Mouse (Mus musculus): Measurements from ENCODE around the gene Pik3ap1.

GRCm38 (mm10) chr19:41366192-41366853, 18.6 kb downstream of the Pik3ap1 start:
- TF ChIP-seq POLR2AphosphoS5 (IDR thresholded peaks at IDR 0.05; ENCODE audit: insufficient replicate concordance, low read depth, low read length) (no peak), CTCF (IDR thresholded peaks at IDR 0.05; ENCODE audit: low read depth, low read length) (no peak), GATA1 (IDR thresholded peaks at IDR 0.05; ENCODE audit: borderline replicate concordance, low read length) (no peak)
